Mouse (Mus musculus) lung, postnatal 0 days (tissue): ENCODE measurements at regions not wholly inside any gene's neighbourhood (a gene's known extent, or its start where the extent isn't known, plus 50 kb on each side); places are given as distances from the start of the nearest gene placed in this dataset.

Experiments
- CTCF ChIP-seq: IDR thresholded peaks from 2 replicates; pipeline ENCODE4 v1.5.1; 2016; ENCODE audit warnings: antibody characterized with exemption, mild to moderate bottlenecking
- EP300 ChIP-seq: IDR thresholded peaks from 2 replicates; pipeline ENCODE4 v1.6.1; 2016; ENCODE audit warnings: antibody characterized with exemption, mild to moderate bottlenecking, control low read depth

- no peak for TF ChIP-seq CTCF
- TF ChIP-seq EP300, result no peak
Observed at GRCm38 (mm10) chr1:120776906-120777305, 174.7 kb downstream of the En1 start.
